Mouse (Mus musculus) liver, embryonic 14.5 days (tissue): ENCODE data around the gene Pim1.

ENCODE experiments used
- CTCF ChIP-seq: IDR thresholded peaks from 2 replicates; pipeline ENCODE4 v1.5.1; 2016; ENCODE audit warnings: antibody characterized with exemption, low read depth, control low read depth
- EP300 ChIP-seq: IDR thresholded peaks from 2 replicates; pipeline ENCODE4 v1.6.1; 2016; ENCODE audit warnings: antibody characterized with exemption, low read depth

- TF ChIP-seq CTCF (0 out of 2 replicates have a peak, but pooled peaks have one; percentile 9), EP300 (peak; percentile 94)
Observed at GRCm38 (mm10) chr17:29499511-29499910, 9.0 kb downstream of the Pim1 start.
